Mouse (Mus musculus) liver, embryonic 18 days (tissue): ENCODE measurements around the gene Alx1. TPM values are rescaled to one million over a fixed set of nuclear protein-coding genes. Genes with fewer than 3 reads are reported as not detected.

ENCODE experiments used
- polyA plus RNA-seq: library from polyadenylated mRNA; depleted of rRNA; stranded (reverse); fragments of >200 nt; gene quantifications from 2 replicates; pipeline ENCODE4 v1.2.3, GENCODE M21; 2012; rRNA removed

Gene Alx1
- polyA plus RNA-seq, result not detected in 2 replicates

GRCm38 (mm10) chr10:103029730-103030490, at the start of gene Alx1:
TSS of gene Alx1 (minus strand) at chr10:103030215.

Other genes starting within 250 kb of the Alx1 start
- gene Lrriq1, start 206.1 kb upstream of the Alx1 start, polyA plus RNA-seq, result 0.01 TPM in 1 of 2 replicates, not detected in the other